Mouse (Mus musculus) MEL (cell line): ENCODE measurements around the gene Lcn8. TPM values are rescaled to one million over a fixed set of nuclear protein-coding genes. Genes with fewer than 3 reads are reported as not detected.

ENCODE experiments used
- DNase-seq: peaks from one replicate; pipeline ENCODE4 v3.0.0; 2011; ENCODE audit warnings: low read depth, low spot score
- H3K27ac ChIP-seq: 2 replicates; pipeline ENCODE4 v1.5.1; 2012; ENCODE audit warnings: low read depth, mild to moderate bottlenecking, control low read depth, low read length, moderate library complexity; ENCODE audit not compliant: control insufficient read depth
- H3K27me3 ChIP-seq, 2 experiments: fragments of 150-350 bp in 1 of 2; sonication (generic) in 1 of 2; 2 replicates each; pipeline ENCODE4 v1.6.1; 2012; ENCODE audit warnings: low read length in 2 of 2, mild to moderate bottlenecking in 2 of 2, improper control_type of control experiment in 1 of 2, moderate library complexity in 1 of 2; ENCODE audit not compliant: insufficient read depth in 2 of 2, control insufficient read depth in 1 of 2
- H3K36me3 ChIP-seq, 2 experiments: 2 replicates each; pipeline ENCODE4 v1.6.1; 2012 to 2014; ENCODE audit warnings: low read length in 2 of 2, improper control_type of control experiment in 1 of 2, inconsistent platforms in 1 of 2, mild to moderate bottlenecking in 1 of 2; ENCODE audit not compliant: insufficient read depth in 2 of 2, control insufficient read depth in 1 of 2
- H3K4me1 ChIP-seq, 2 experiments: fragments of 150-350 bp in 1 of 2; sonication (generic) in 1 of 2; 2 replicates each; pipeline ENCODE4 v1.6.1; 2012; ENCODE audit warnings: low read length in 2 of 2, improper control_type of control experiment in 1 of 2, mild to moderate bottlenecking in 1 of 2; ENCODE audit not compliant: insufficient read depth in 2 of 2, control insufficient read depth in 1 of 2
- H3K4me3 ChIP-seq, 2 experiments: fragments of 150-350 bp in 1 of 2; sonication (generic) in 1 of 2; 2 replicates each; pipeline ENCODE4 v1.5.1; 2012; ENCODE audit warnings: low read depth in 2 of 2, low read length in 2 of 2, mild to moderate bottlenecking in 2 of 2, moderate library complexity in 2 of 2, control low read depth in 1 of 2, improper control_type of control experiment in 1 of 2; ENCODE audit not compliant: control insufficient read depth in 1 of 2, insufficient read depth in 1 of 2
- H3K79me2 ChIP-seq: 2 replicates; pipeline ENCODE4 v1.6.1; 2012; ENCODE audit warnings: mild to moderate bottlenecking, low read length, moderate library complexity; ENCODE audit not compliant: control insufficient read depth, poor library complexity, insufficient read depth
- H3K9ac ChIP-seq: 2 replicates; pipeline ENCODE4 v1.6.1; 2012; ENCODE audit warnings: low read depth, mild to moderate bottlenecking, control low read depth, low read length, moderate library complexity; ENCODE audit not compliant: control insufficient read depth, poor library complexity, severe bottlenecking
- H3K9me3 ChIP-seq: fragments of 150-350 bp; sonication (generic); replicated peaks from 2 replicates; pipeline ENCODE4 v1.6.1; 2012; ENCODE audit warnings: mild to moderate bottlenecking, low read length, improper control_type of control experiment, moderate library complexity; ENCODE audit not compliant: insufficient read depth
- BHLHE40 ChIP-seq: IDR thresholded peaks from 2 replicates; pipeline ENCODE4 v1.6.1; 2012; ENCODE audit warnings: low read depth, mild to moderate bottlenecking, inconsistent platforms, low read length, improper control_type of control experiment, borderline replicate concordance
- CHD2 ChIP-seq: IDR thresholded peaks from 2 replicates; pipeline ENCODE4 v1.6.1; 2011; ENCODE audit warnings: low read length, improper control_type of control experiment
- CTCF ChIP-seq, 3 experiments: IDR thresholded peaks in 2 of 3; conservative IDR thresholded peaks in 1 of 3; 2 replicates each; pipeline ENCODE4 v1.5.1; 2011 to 2012; ENCODE audit warnings: low read length in 3 of 3, low read depth in 2 of 3, mild to moderate bottlenecking in 2 of 3, improper control_type of control experiment in 1 of 3, inconsistent platforms in 1 of 3, mixed read lengths in 1 of 3, moderate library complexity in 1 of 3; ENCODE audit not compliant: control insufficient read depth in 1 of 3, insufficient read depth in 1 of 3, poor library complexity in 1 of 3, severe bottlenecking in 1 of 3
- E2F4 ChIP-seq: IDR thresholded peaks from 2 replicates; pipeline ENCODE4 v1.6.1; 2011; ENCODE audit warnings: low read depth, low read length, improper control_type of control experiment, borderline replicate concordance
- ELF1 ChIP-seq: IDR thresholded peaks from 2 replicates; pipeline ENCODE4 v1.6.1; 2014; ENCODE audit warnings: low read depth, mild to moderate bottlenecking, inconsistent platforms, low read length, improper control_type of control experiment, moderate library complexity
- EP300 ChIP-seq, 2 experiments: IDR thresholded peaks; 2 replicates each; pipeline ENCODE4 v1.6.1; 2011; ENCODE audit warnings: improper control_type of control experiment in 2 of 2, low read length in 2 of 2, low read depth in 1 of 2, mild to moderate bottlenecking in 1 of 2
- GABPA ChIP-seq: IDR thresholded peaks from 2 replicates; pipeline ENCODE4 v1.6.1; 2012; ENCODE audit warnings: low read depth, mild to moderate bottlenecking, inconsistent platforms, low read length, improper control_type of control experiment, moderate library complexity
- KAT2A ChIP-seq: conservative IDR thresholded peaks from 2 replicates; pipeline ENCODE4 v1.6.1; 2012; ENCODE audit warnings: low read depth, low read length, improper control_type of control experiment, inconsistent platforms
- MAFK ChIP-seq: IDR thresholded peaks from 2 replicates; pipeline ENCODE4 v1.6.1; 2011; ENCODE audit warnings: low read depth, mild to moderate bottlenecking, low read length, improper control_type of control experiment, borderline replicate concordance
- MEF2A ChIP-seq: IDR thresholded peaks from 2 replicates; pipeline ENCODE4 v1.6.1; 2014; ENCODE audit warnings: low read depth, mild to moderate bottlenecking, inconsistent platforms, low read length, improper control_type of control experiment; ENCODE audit not compliant: poor library complexity, insufficient replicate concordance, severe bottlenecking; ENCODE audit errors: extremely low read depth
- NRF1 ChIP-seq: IDR thresholded peaks from 2 replicates; pipeline ENCODE4 v1.6.1; 2014; ENCODE audit warnings: low read depth, mild to moderate bottlenecking, inconsistent platforms, low read length, improper control_type of control experiment, moderate library complexity; ENCODE audit not compliant: poor library complexity, insufficient read depth, severe bottlenecking
- POLR2A ChIP-seq, 2 experiments: IDR thresholded peaks; 2 replicates each; pipeline ENCODE4 v1.6.1; 2011 to 2012; ENCODE audit warnings: low read length in 2 of 2, mild to moderate bottlenecking in 2 of 2, control low read depth in 1 of 2, improper control_type of control experiment in 1 of 2, low read depth in 1 of 2, moderate library complexity in 1 of 2; ENCODE audit not compliant: control insufficient read depth in 1 of 2, insufficient read depth in 1 of 2, poor library complexity in 1 of 2
- POLR2AphosphoS2 ChIP-seq: IDR thresholded peaks from 2 replicates; pipeline ENCODE4 v1.6.1; 2011; ENCODE audit warnings: low read length, improper control_type of control experiment
- POLR2AphosphoS5 ChIP-seq: IDR thresholded peaks from 2 replicates; pipeline ENCODE4 v1.6.1; 2012; ENCODE audit warnings: low read depth, borderline replicate concordance, mild to moderate bottlenecking, inconsistent platforms, low read length, moderate library complexity, mixed read lengths
- RAD21 ChIP-seq: IDR thresholded peaks from 2 replicates; pipeline ENCODE4 v1.6.1; 2011; ENCODE audit warnings: mild to moderate bottlenecking, low read depth, low read length, improper control_type of control experiment
- RCOR1 ChIP-seq: IDR thresholded peaks from 2 replicates; pipeline ENCODE4 v1.6.1; 2012; ENCODE audit warnings: low read depth, mild to moderate bottlenecking, inconsistent platforms, low read length, improper control_type of control experiment
- SMC3 ChIP-seq: IDR thresholded peaks from 2 replicates; pipeline ENCODE4 v1.6.1; 2011; ENCODE audit warnings: low read depth, low read length, improper control_type of control experiment
- TAL1 ChIP-seq: IDR thresholded peaks from 2 replicates; pipeline ENCODE4 v1.6.1; 2012; ENCODE audit warnings: mild to moderate bottlenecking, inconsistent platforms, low read length, moderate library complexity, mixed read lengths
- ZKSCAN1 ChIP-seq: IDR thresholded peaks from 2 replicates; pipeline ENCODE4 v1.6.1; 2012; ENCODE audit warnings: low read depth, mild to moderate bottlenecking, inconsistent platforms, low read length, improper control_type of control experiment, moderate library complexity
- ZNF384 ChIP-seq: IDR thresholded peaks from 2 replicates; pipeline ENCODE4 v1.6.1; 2012; ENCODE audit warnings: low read depth, mild to moderate bottlenecking, inconsistent platforms, low read length, improper control_type of control experiment
- polyA plus RNA-seq, 2 experiments: library from polyadenylated mRNA; stranded (reverse) in 1 of 2; unstranded in 1 of 2; fragments of >175 nt in 1 of 2; fragments of >200 nt in 1 of 2; gene quantifications; 2 replicates each; pipeline versions ENCODE4 v1.2.1 to v1.2.4; 2012; ENCODE audit warnings: low replicate concordance in 2 of 2, low read depth in 1 of 2; ENCODE audit not compliant: insufficient read length in 2 of 2, insufficient read depth in 1 of 2, missing spikeins in 1 of 2
- total RNA-seq: library from RNA; depleted of rRNA; stranded (reverse); fragments of 300-350 nt; gene quantifications from 2 replicates; pipeline ENCODE4 v1.2.3, GENCODE M21; 2012

Lcn8 gene
- total and polyA plus RNA-seq, 3 experiments: not detected

DNA sequence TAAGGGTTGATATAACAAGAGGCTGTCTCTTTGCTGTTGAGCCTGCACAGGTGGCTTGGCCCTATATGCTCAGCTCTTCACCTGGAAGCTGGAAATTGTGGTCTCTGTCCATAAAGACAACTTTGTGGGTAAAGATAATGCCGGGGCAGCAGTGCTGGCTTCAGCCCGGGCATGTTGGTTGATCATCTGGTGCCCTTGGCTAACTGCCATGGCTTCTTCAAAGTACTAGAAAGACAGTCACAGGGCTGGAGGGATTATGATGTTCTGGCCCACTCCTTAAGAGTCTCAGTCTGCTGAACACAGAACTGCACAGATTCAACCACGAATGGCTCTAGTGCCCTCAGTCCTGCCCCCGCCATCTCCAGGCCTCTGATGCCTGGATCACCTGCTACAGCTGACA is 4.3 kb downstream of the Lcn8 start:
- no peaks in the 10 kb centered on the region for H3K4me1 ChIP-seq
- H3K27ac ChIP-seq: no peak overlapping the region
- H3K27me3 ChIP-seq: peaks cover 10 to 20% of the 10 kb centered on the region in 2 experiments; a peak in 3 of 4 replicates
- H3K4me3 ChIP-seq: no peak overlapping the region
- no peaks in the 10 kb centered on the region for H3K79me2 ChIP-seq
- no peaks in the 10 kb centered on the region for H3K9me3 ChIP-seq
- H3K36me3 ChIP-seq: no peaks in the 10 kb centered on the region
- no peak for DNase-seq
- H3K9ac ChIP-seq: no peak overlapping the region
- no peak for TF ChIP-seq MAFK
- TF ChIP-seq ELF1: no peak
- no peak for TF ChIP-seq BHLHE40
- no peak for TF ChIP-seq TAL1
- TF ChIP-seq KAT2A: no peak
- no peak for TF ChIP-seq POLR2AphosphoS5
- TF ChIP-seq RCOR1: no peak
- no peak for TF ChIP-seq CTCF (IDR thresholded peaks at IDR 0.05 in 2 of 3, conservative IDR thresholded peaks at IDR 0.05 in 1 of 3; ENCODE audit: control insufficient read depth in 1 of 3, insufficient read depth in 1 of 3, low read depth in 2 of 3, low read length in 3 of 3, poor library complexity in 1 of 3, severe bottlenecking in 1 of 3)

DNA sequence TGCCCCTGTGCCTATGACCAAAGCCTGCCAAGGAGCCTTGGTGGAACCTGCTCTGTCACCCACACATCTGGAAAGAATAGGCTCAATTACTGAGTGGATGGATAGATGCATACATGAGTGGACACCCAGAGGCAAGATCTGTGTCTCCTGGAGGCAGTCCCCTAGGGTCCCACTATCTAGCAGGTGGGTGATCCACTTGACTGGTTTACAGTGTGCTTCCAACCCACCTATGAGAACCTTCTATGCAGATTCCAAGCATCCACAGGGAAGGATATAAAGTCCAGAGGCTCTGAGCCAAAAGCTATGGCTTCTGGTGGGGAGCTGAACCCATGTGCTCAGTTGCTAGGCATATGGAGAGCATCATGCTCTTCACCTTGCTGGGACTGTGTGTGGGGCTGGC is 4.7 kb downstream of the Lcn8 start, which contains the start of gene Lcn5:
Lcn5 (plus strand) TSS at position 301 of the 400 bp plus-strand sequence.
- no peak within 1 kb of the TSS for H3K9ac ChIP-seq
- peaks cover 10 to 20% of the 10 kb centered on the region in 2 experiments; a peak in 3 of 4 replicates for H3K27me3 ChIP-seq
- no peak within 1 kb of the TSS for H3K27ac ChIP-seq
- TF ChIP-seq ZKSCAN1: no peak
- TF ChIP-seq NRF1: no peak
- no peak for TF ChIP-seq POLR2AphosphoS2
- TF ChIP-seq E2F4: no peak
- TF ChIP-seq MEF2A: no peak
- TF ChIP-seq KAT2A: no peak
- no peak for TF ChIP-seq CHD2
- TF ChIP-seq GABPA: no peak
- no peak for TF ChIP-seq RCOR1
- TF ChIP-seq TAL1: no peak
- TF ChIP-seq SMC3: no peak
- no peak for TF ChIP-seq RAD21
- TF ChIP-seq POLR2A (IDR thresholded peaks at IDR 0.05; ENCODE audit: control insufficient read depth in 1 of 2, insufficient read depth in 1 of 2, low read depth in 1 of 2, low read length in 2 of 2, poor library complexity in 1 of 2): no peak
- TF ChIP-seq EP300 (IDR thresholded peaks at IDR 0.05; ENCODE audit: low read depth in 1 of 2, low read length in 2 of 2): no peak
- no peak for TF ChIP-seq ZNF384
- TF ChIP-seq ELF1: no peak
- H3K79me2 ChIP-seq: no peaks in the 10 kb centered on the region
- no peaks in the 10 kb centered on the region for H3K36me3 ChIP-seq
- no peak for DNase-seq
- no peak within 1 kb of the TSS for H3K4me3 ChIP-seq
- no peaks in the 10 kb centered on the region for H3K4me1 ChIP-seq
- H3K9me3 ChIP-seq: no peaks in the 10 kb centered on the region
